Mouse (Mus musculus) G1E (cell line): ENCODE measurements at regions not wholly inside any gene's neighbourhood (a gene's known extent, or its start where the extent isn't known, plus 50 kb on each side); places are given as distances from the start of the nearest gene placed in this dataset.

Source experiments
- CTCF ChIP-seq: IDR thresholded peaks from 2 replicates; pipeline ENCODE4 v1.5.1; 2012; ENCODE audit warnings: low read depth, low read length, inconsistent platforms, mixed read lengths
- GATA1 ChIP-seq: IDR thresholded peaks from 2 replicates; pipeline ENCODE4 v1.6.1; 2012; ENCODE audit warnings: borderline replicate concordance, low read length, inconsistent platforms, mixed read lengths
- GATA2 ChIP-seq: IDR thresholded peaks from 2 replicates; pipeline ENCODE4 v1.6.1; 2012; ENCODE audit warnings: low read depth, low read length, inconsistent platforms, borderline replicate concordance
- POLR2AphosphoS5 ChIP-seq: IDR thresholded peaks from 2 replicates; pipeline ENCODE4 v1.6.1; 2012; ENCODE audit warnings: low read depth, low read length, inconsistent platforms; ENCODE audit not compliant: insufficient replicate concordance

DNA sequence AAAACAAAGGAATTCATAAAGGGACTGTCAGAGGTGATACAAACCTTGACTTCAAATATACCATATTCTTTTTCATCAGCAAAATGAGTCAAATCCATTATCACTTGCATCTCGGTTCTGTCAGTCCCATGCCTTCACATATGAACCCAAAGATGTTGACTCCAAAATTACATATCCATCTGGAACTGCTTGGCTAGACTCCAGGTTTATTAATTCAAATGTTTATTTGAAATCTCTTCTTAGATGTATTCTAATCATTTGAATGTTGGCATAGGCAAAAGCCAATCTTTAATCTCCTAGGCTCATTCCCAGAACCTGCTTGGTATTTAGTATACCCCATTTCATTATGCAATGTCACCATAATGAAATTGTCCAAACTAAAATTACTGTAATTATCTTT is 709.8 kb downstream of the Cdh11 start:
- TF ChIP-seq CTCF (no peak), GATA1 (no peak), GATA2 (no peak), POLR2AphosphoS5 (no peak)
